Mouse (Mus musculus): ENCODE data around the gene Itga4.

The Itga4 gene

GRCm38 (mm10) chr2:79267181-79267580, 12.0 kb downstream of the Itga4 start:
- no peak for DNase-seq

DNA sequence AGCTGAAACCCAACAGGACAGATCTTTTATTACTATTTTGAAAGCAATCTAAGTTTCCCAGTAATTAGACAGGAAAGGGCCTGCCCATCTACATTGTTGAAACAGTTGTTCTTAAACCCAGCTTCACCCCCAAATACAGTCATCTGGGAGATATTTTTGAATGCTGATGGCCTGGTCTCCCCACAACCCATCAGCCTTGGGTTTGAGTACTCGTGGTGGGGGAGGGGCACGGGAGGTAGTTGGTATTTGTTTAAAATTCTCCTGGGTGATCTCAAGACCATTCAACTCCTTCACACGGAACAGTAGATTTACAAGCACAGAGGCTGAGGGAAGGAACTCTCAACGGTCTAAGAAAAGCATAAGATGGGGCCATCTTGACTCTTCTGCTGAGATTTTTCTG, 13.6 kb downstream of the Itga4 start:
- no peak for DNase-seq

- DNase-seq = no peak
Observed at GRCm38 (mm10) chr2:79270034-79270535, 14.9 kb downstream of the Itga4 start.

GRCm38 (mm10) chr2:79271838-79272237, 16.6 kb downstream of the Itga4 start:
- no peak for DNase-seq

DNA sequence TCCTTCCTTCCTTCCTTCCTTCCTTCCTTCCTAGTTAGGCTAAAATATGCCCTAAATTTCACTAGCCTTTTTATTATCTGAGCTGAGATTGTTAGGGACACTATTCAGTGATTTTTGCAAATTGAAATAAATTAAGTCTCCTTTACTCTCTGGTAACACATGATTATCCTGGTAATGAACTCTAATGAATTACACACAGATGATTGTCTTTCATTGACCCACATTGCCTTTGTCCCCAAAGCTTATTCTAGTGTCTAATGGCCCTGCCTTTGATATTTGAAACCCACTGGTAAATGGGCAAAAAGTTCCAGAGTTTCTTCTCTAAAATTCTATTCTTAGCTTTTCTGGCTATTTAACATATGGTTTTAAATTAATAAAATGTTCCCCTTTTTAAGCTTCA, 23.4 kb downstream of the Itga4 start:
- DNase-seq = no peak

DNA sequence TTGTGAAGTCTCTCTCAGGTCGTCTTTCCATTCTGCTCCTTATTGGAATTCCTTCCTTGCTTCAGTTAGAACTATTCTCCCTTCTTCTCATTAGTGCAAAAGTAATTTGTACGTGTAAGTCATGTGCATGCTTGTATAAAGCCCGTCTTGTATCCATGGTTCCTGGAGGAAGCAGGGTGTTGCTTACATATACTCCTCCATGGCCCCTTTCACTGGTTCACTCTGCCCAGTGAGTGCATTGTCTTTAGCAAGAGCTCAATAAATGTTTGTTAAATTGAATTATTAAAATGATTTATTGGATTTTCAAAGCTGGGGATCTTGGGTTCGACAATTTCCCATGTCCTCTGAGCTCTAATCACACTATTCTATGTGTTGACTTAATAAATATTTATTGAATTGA, 29.0 kb downstream of the Itga4 start:
- no peak for DNase-seq

DNA sequence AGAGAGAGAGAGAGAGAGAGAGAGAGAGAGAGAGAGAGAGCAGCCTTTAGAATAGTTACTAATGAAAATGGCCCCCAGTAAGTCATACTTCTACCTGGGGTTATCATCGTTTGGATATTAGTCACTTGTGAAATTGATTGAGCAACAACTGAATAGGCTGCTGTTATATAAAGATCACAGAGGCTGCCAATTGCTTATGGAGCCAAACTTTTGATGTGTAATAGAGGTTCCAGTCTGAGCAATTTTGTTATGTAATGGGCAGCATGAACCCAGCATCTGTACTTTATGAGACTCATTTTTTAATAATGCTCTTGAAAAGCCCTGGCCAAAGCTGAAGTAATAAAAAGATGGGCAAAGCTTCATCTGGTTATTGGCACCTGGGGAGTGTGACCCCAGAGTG, 34.9 kb downstream of the Itga4 start:
- no peak for DNase-seq

DNA sequence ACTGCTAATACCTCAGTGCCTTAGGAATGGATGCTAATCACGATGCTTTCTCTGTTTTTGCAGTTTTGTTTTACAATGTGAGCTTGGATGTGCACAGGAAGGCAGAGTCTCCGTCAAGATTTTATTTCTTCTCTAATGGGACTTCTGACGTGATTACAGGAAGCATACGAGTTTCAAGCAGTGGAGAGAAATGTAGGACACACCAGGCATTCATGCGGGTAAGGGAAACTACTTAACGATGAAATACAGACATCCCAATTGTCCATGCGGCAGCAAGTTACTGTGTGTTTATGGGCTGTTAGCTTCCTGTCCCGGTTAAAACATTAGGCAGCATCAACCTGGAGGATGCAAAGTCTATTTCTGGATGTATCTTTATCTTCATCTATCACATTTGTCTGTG, 36.7 kb downstream of the Itga4 start:
- DNase-seq = no peak

GRCm38 (mm10) chr2:79292431-79292830, 37.2 kb downstream of the Itga4 start:
- DNase-seq = no peak

DNA sequence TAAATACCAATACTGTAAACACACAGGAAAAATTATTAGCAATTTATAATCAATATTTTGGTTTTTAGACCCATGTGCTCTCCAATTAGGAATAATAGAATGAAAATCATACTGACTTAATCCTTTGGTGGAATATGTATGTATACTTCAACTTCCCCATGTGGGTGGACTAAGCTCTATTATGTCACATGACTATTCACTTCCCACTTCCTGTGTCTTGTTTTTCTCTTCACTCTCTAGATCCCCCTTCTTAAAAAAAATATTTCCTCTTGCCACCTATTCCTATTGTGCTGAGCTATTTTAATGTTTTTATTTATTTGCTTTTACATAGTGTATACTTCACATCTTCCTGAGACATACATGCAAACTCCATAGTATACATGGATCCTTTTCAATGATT, 47.2 kb downstream of the Itga4 start:
- DNase-seq = no peak

GRCm38 (mm10) chr2:79307549-79307948, 52.3 kb downstream of the Itga4 start:
- DNase-seq = no peak

DNA sequence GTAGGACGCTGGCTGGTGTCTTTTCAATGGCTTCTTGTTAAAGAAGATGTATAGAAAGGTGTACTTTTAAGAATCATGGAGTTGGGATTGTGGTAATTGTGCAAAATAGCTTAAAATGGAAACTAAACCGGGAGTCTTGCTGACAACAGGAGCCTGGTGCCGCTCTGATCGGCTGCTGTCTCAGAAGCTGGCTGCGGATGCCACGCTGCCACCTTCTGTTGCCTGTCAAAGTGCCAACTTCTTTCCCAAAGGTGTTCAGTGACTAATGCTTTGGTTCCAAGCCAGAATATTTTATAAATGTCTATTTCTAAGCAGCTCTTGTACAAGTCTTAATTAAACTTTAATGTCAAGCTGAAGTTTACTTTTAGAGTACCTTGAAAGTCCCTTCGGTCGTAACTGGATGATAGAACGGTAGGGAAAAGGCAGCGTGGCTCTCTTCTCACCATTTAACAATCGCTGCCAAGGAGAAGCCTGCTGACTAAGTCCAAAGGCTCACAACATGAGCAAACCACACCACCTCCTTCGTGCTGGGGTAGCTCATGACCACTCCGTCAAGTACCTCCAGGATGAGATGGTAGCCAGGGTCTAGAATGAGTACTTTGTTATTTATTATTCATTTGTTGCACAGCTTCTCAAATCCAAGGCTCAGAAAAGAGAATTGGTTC, 54.4 kb downstream of the Itga4 start:
- no peak for DNase-seq

DNA sequence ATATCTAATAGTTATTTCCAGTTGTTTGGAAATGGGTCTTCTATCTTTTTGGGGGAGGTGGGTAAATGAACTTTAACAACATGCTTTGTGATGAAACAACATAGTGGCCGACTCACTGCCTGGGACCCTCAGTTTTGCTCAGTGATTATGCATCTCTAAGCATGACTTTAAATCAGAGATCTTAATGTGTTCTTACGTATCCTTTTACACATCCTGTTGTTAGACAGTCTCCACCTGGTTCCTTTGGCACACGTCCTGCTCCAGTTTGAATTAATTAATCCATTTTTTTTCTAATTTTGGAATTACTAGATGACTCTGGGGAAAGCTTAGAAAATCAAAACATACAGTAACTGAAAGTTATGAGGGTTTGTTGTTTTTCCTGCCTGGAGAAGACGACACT, 57.3 kb downstream of the Itga4 start:
- DNase-seq = no peak

GRCm38 (mm10) chr2:79315108-79315507, 59.9 kb downstream of the Itga4 start:
- DNase-seq = no peak

- DNase-seq = no peak
Observed at GRCm38 (mm10) chr2:79316182-79316880, 61.1 kb downstream of the Itga4 start.

DNA sequence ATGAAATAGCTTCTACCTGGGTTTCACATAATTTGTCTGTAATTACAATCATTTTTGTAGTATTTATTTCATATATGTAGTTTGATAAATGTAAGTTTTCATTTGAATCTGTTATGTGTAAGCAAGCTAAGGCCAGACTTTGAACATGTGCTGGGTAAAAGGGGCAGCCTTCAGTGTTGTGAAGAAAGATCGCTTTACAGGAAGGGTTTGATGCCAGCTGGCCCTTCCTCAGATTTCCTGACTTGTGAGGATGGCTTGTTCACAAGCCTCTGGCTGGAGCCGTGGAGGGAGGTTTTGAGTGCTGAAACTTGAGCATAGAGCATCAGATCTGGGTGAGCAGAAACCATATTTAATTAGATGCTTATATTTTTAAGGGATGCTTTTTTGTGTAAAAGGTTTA, 72.9 kb downstream of the Itga4 start:
- no peak for DNase-seq

GRCm38 (mm10) chr2:79334661-79335060, 79.4 kb downstream of the Itga4 start:
- DNase-seq = no peak

DNA sequence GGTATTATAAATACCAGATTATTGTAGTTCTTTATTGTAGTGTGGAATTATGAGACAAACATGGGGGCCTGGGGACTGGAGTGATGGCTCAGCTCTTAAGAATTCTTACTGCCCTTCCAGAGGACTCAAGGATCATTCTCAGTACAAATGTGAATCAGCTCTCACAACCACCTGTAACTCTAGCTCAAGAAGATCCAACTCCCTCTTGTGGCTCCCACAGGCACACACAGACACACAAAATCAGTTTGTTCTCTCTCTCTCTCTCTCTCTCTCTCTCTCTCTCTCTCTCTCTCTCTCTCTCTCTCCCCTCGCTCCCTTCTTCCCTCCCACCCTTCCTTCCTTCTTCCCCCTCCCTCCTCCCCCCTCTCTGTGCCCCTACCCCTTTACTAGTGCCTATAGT, 80.9 kb downstream of the Itga4 start:
- no peak for DNase-seq

DNA sequence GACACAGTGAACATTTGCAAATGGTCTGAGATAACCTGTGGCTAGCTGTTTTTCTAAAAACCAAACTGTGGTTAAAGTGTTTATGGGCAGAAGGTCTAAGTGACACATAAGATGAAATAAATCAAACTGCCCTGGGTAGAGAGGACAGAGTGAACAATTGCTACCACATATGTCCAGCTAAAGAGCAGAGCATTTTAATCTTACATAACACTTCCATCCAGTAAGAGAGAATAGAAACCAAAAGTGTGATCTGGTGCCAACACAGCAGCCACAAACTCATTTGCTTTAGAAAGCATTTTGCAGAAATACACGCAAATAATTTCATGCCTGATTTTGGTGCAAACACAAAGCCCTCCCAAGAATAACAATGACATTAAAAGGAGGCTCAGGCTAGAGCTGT, 83.8 kb downstream of the Itga4 start:
- no peak for DNase-seq

GRCm38 (mm10) chr2:79343115-79343514, 87.9 kb downstream of the Itga4 start:
- DNase-seq = no peak

- DNase-seq = no peak
Observed at GRCm38 (mm10) chr2:79351179-79352099, 96.2 kb downstream of the Itga4 start.

DNA sequence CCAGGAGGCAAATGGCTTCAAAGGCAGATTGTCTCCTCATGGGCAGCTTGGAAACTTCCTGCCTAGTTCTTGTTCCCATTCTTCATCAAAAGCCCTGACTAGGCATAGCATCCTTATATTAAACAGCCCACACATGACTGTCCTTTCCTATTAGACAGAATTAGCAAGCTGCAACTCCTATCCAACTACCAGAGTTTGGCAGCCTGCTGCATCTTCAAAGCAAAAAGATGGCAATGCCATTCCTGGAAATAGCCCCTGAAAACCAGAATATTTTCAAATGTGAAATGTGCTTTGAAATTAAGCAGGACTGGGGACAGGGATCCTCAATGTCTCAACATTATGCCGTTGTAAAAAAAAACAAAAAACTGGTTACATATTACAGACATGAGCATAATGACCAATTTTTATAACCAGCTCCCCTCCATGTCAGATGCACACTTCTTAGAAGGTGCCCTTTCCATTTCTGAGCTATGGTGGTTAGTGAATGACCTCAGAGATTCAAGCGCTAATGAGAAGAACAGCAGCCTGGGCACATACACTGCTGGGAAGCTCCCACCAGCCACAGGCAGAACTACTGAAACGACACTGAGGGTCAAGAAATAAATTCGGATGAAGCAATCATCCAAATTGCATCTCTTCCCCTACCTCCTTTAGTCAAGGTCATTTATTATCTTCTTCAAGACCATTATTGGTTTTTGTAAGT, 97.0 kb downstream of the Itga4 start:
- no peak for DNase-seq

GRCm38 (mm10) chr2:79354773-79355172, 99.5 kb downstream of the Itga4 start:
- no peak for DNase-seq
